In the genomic region with DNA sequence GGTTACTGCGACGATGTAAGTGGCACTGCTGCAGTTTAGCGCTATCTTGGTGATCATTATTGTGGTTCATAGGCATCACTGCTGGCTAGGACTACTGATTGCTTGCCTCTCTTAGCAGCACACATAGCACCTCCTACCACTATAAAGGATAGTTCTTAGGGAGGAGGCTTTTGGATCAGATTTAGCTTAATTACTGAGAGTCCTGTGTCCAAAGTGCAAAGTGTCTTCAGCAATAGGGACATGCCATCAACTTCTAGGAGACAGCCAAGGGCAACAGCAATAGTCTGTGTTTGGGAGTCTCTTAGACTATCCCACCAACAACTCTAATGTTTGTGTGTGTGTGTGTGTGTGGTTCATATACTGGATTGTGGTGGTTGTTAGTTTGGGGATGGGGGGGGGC, we compare ENCODE assay signal across 27 mouse cellular contexts. TPM values are rescaled to one million over a fixed set of nuclear protein-coding genes. Genes with fewer than 3 reads are reported as not detected.
DNase-seq lines count a peak whose midpoint lies in the region; ATAC-seq and TF ChIP-seq lines count a peak whose summit lies in the region.
"Had no signal": no experiment of that assay in that cellular context is flagged by ENCODE, and none has a peak within 500 bp of the region (broad histone marks: within the 10 kb centered on the region; RNA-seq: fewer than 3 reads in every experiment).

No protein-coding gene starts in this region.

- H3K4me3 ChIP-seq in intestine, postnatal 0 days (ENCODE audit: low read depth, low read length), result no peak overlapping the region
- no peak overlapping the region for H3K4me3 ChIP-seq in intestine, embryonic 15.5 days (replicated peaks)
- H3K4me3 ChIP-seq in megakaryocyte, embryonic 14.5 days (replicated peaks), result peak overlapping the region; percentile 81
- no peak overlapping the region for H3K4me3 ChIP-seq in small intestine, adult 2 months (ENCODE audit: low read depth, low read length)
- H3K4me3 ChIP-seq in lung, postnatal 0 days (ENCODE audit: low read depth, low read length), result no peak overlapping the region
- H3K4me3 ChIP-seq: embryonic facial prominence, embryonic 10.5 days; embryonic facial prominence, embryonic 12.5 days; forebrain, embryonic 10.5 days; forebrain, embryonic 12.5 days had no signal

- no peaks in the 10 kb centered on the region for H3K36me3 ChIP-seq in intestine, postnatal 0 days (ENCODE audit: control insufficient read depth, insufficient read depth)
- H3K36me3 ChIP-seq in intestine, embryonic 15.5 days, result no peaks in the 10 kb centered on the region
- peaks cover 73% of the 10 kb centered on the region for H3K36me3 ChIP-seq in megakaryocyte, embryonic 14.5 days (replicated peaks; ENCODE audit: low read length)
- no peaks in the 10 kb centered on the region for H3K36me3 ChIP-seq in small intestine, adult 2 months (ENCODE audit: control insufficient read depth, insufficient read depth, low read length)
- no peaks in the 10 kb centered on the region for H3K36me3 ChIP-seq in lung, postnatal 0 days (ENCODE audit: insufficient read depth, low read length)
- H3K36me3 ChIP-seq: embryonic facial prominence, embryonic 12.5 days had no signal

- H3K4me1 ChIP-seq in intestine, postnatal 0 days (replicated peaks; ENCODE audit: control insufficient read depth, insufficient read depth, low read length), result no peaks in the 10 kb centered on the region; the same call in none of the 2 replicates
- 0 out of 2 replicates have a peak, but pooled peaks cover 2% of the 10 kb centered on the region for H3K4me1 ChIP-seq in intestine, embryonic 15.5 days (replicated peaks)
- H3K4me1 ChIP-seq in megakaryocyte, embryonic 14.5 days, result peaks cover 89% of the 10 kb centered on the region
- H3K4me1 ChIP-seq in small intestine, adult 2 months (ENCODE audit: control insufficient read depth, insufficient read depth, insufficient read length, low read length), result peaks cover 7% of the 10 kb centered on the region; the same call in 1 of the 2 replicates
- H3K4me1 ChIP-seq in lung, postnatal 0 days (ENCODE audit: insufficient read depth, low read depth, low read length), result peaks cover 9% of the 10 kb centered on the region; the same call in 1 of the 2 replicates
- H3K4me1 ChIP-seq: embryonic facial prominence, embryonic 10.5 days; embryonic facial prominence, embryonic 12.5 days; forebrain, embryonic 10.5 days had no signal

- TF ChIP-seq CTCF in intestine, postnatal 0 days (IDR thresholded peaks at IDR 0.05; ENCODE audit: low read depth), result no peak
- no peak for TF ChIP-seq CTCF in small intestine, adult 2 months (IDR thresholded peaks at IDR 0.05; ENCODE audit: extremely low read depth, insufficient read length, insufficient replicate concordance, low read depth, low read length)
- no peak for TF ChIP-seq CTCF in lung, postnatal 0 days (IDR thresholded peaks at IDR 0.05)

- TF ChIP-seq EP300 in lung, postnatal 0 days (IDR thresholded peaks at IDR 0.05), result no peak

- no peak for TF ChIP-seq POLR2A in small intestine, adult 2 months (IDR thresholded peaks at IDR 0.05; ENCODE audit: low read depth, low read length)

- no peak overlapping the region for H3K9ac ChIP-seq in intestine, postnatal 0 days (ENCODE audit: low read depth, low read length)
- H3K9ac ChIP-seq in intestine, embryonic 15.5 days, result no peak overlapping the region
- H3K9ac ChIP-seq in lung, postnatal 0 days (replicated peaks; ENCODE audit: low read depth), result no peak overlapping the region
- H3K9ac ChIP-seq: embryonic facial prominence, embryonic 12.5 days; forebrain, embryonic 12.5 days had no signal

- no peak overlapping the region for H3K27ac ChIP-seq in intestine, postnatal 0 days (ENCODE audit: low read depth, low read length)
- H3K27ac ChIP-seq in intestine, embryonic 15.5 days, result no peak overlapping the region
- H3K27ac ChIP-seq in small intestine, adult 2 months (ENCODE audit: insufficient read depth, low read depth, low read length), result peak overlapping the region; percentile 30; the same call in 1 of the 2 replicates
- H3K27ac ChIP-seq in lung, postnatal 0 days (ENCODE audit: low read length), result no peak overlapping the region
- H3K27ac ChIP-seq: embryonic facial prominence, embryonic 10.5 days; embryonic facial prominence, embryonic 12.5 days; forebrain, embryonic 10.5 days; forebrain, embryonic 12.5 days had no signal

- DNase-seq in kidney, adult 9 months, result peak; percentile 55
- no peak for DNase-seq in kidney, postnatal 10 days
- no peak for DNase-seq in lung, postnatal 0 days (ENCODE audit: low spot score)
- DNase-seq: adrenal gland, adult 2 months; adrenal gland, postnatal 10 days; adrenal gland, postnatal 25 days; cerebellum, adult 11-12 months; cerebellum, adult 2 months; cerebellum, adult 9-10 months; cerebellum, postnatal 10 days; cerebellum, postnatal 25 days had no signal

- no peak overlapping the region for H3K4me2 ChIP-seq in intestine, postnatal 0 days (replicated peaks; ENCODE audit: low read depth)
- no peak overlapping the region for H3K4me2 ChIP-seq in intestine, embryonic 15.5 days (replicated peaks)
- no peak overlapping the region for H3K4me2 ChIP-seq in lung, postnatal 0 days (replicated peaks; ENCODE audit: low read depth, low read length)
- H3K4me2 ChIP-seq: embryonic facial prominence, embryonic 12.5 days; forebrain, embryonic 12.5 days had no signal

- H3K9me3 ChIP-seq in intestine, postnatal 0 days (ENCODE audit: control insufficient read depth), result no peaks in the 10 kb centered on the region
- no peaks in the 10 kb centered on the region for H3K9me3 ChIP-seq in intestine, embryonic 15.5 days
- H3K9me3 ChIP-seq in megakaryocyte, embryonic 14.5 days, result no peaks in the 10 kb centered on the region
- H3K9me3 ChIP-seq in lung, postnatal 0 days (ENCODE audit: low read length), result no peaks in the 10 kb centered on the region
- H3K9me3 ChIP-seq: embryonic facial prominence, embryonic 10.5 days; embryonic facial prominence, embryonic 12.5 days; forebrain, embryonic 10.5 days; forebrain, embryonic 12.5 days had no signal

- no peaks in the 10 kb centered on the region for H3K27me3 ChIP-seq in intestine, postnatal 0 days (replicated peaks; ENCODE audit: control insufficient read depth, insufficient read depth, low read length)
- no peaks in the 10 kb centered on the region for H3K27me3 ChIP-seq in intestine, embryonic 15.5 days (replicated peaks)
- no peaks in the 10 kb centered on the region for H3K27me3 ChIP-seq in megakaryocyte, embryonic 14.5 days (replicated peaks)
- no peaks in the 10 kb centered on the region for H3K27me3 ChIP-seq in small intestine, adult 2 months (ENCODE audit: control insufficient read depth, insufficient read depth, low read length)
- H3K27me3 ChIP-seq in lung, postnatal 0 days (replicated peaks; ENCODE audit: insufficient read depth, low read length), result no peaks in the 10 kb centered on the region
- H3K27me3 ChIP-seq: embryonic facial prominence, embryonic 12.5 days; forebrain, embryonic 12.5 days had no signal

- ATAC-seq in intestine, postnatal 0 days, result 0 out of 2 replicates have a peak, but pooled peaks have one; percentile 13
- ATAC-seq in intestine, embryonic 15.5 days, result no peak
- ATAC-seq in megakaryocyte, adult 5-6 weeks (ENCODE audit: poor library complexity, severe bottlenecking), result no peak
- no peak for ATAC-seq in lung, postnatal 0 days
- ATAC-seq: forebrain, embryonic 14.5 days; forebrain, embryonic 16.5 days had no signal

- WGBS in intestine, postnatal 0 days, result 68% methylated on average over 3 of the region's 3 CpGs
- 92% methylated on average over 3 of the region's 3 CpGs for WGBS in intestine, embryonic 15.5 days
- WGBS in small intestine, adult 2 months, result 51% methylated on average over 3 of the region's 3 CpGs
- 95% methylated on average over 3 of the region's 3 CpGs for WGBS in lung, postnatal 0 days

RNA-seq across cellular contexts. Expression of a gene that starts 8.7 kb away (rescaled TPM):
- 9.6 and 10.1 TPM in 2 replicates for polyA plus RNA-seq in intestine, postnatal 0 days (2015; fragmentation: Nextera tagmentation; extraction: Ambion mirVana)
- polyA plus RNA-seq in intestine, embryonic 15.5 days (2015; fragmentation: Nextera tagmentation; extraction: Ambion mirVana), result 11.9 and 12.9 TPM in 2 replicates
- 23.7 and 28.9 TPM in 2 replicates for polyA plus RNA-seq in megakaryocyte, embryonic 14.5 days (2012; ENCODE audit: insufficient read depth, low replicate concordance)
- total RNA-seq in megakaryocyte, adult 5-6 weeks (2015), result 61.0 and 75.2 TPM in 2 replicates
- 70.6 and 73.8 TPM in 2 replicates for total RNA-seq in megakaryocyte, adult 5-6 weeks (2017)
- polyA plus RNA-seq in small intestine, adult 2 months (2012; rRNA removed), result 9.1 and 16.9 TPM in 2 replicates
- polyA plus RNA-seq in lung, postnatal 0 days (2015; fragmentation: Nextera tagmentation; extraction: Ambion mirVana), result 13.4 and 14.1 TPM in 2 replicates

RNA-seq across cellular contexts. Expression of a gene that starts 51.7 kb away (rescaled TPM):
- polyA plus RNA-seq in intestine, postnatal 0 days (2015; fragmentation: Nextera tagmentation; extraction: Ambion mirVana), result not detected in 2 replicates
- not detected in 2 replicates for polyA plus RNA-seq in intestine, embryonic 15.5 days (2015; fragmentation: Nextera tagmentation; extraction: Ambion mirVana)
- polyA plus RNA-seq in megakaryocyte, embryonic 14.5 days (2012; ENCODE audit: insufficient read depth, low replicate concordance), result not detected in 2 replicates
- total RNA-seq in megakaryocyte, adult 5-6 weeks (2015), result not detected in 2 replicates
- 5.1 TPM in 1 of 2 replicates, not detected in the other for total RNA-seq in megakaryocyte, adult 5-6 weeks (2017)
- not detected in 2 replicates for polyA plus RNA-seq in small intestine, adult 2 months (2012; rRNA removed)
- not detected in 2 replicates for polyA plus RNA-seq in lung, postnatal 0 days (2015; fragmentation: Nextera tagmentation; extraction: Ambion mirVana)
- total RNA-seq: adrenal gland, adult 2 months; adrenal gland, postnatal 10 days; adrenal gland, postnatal 25 days; adrenal gland, postnatal 4 days; ES-E14 had no signal
- polyA plus RNA-seq: adrenal gland, adult 2 months; C2C12; cerebellum, adult 2 months; cortical plate, adult 2 months; embryonic facial prominence, embryonic 10.5 days; embryonic facial prominence, embryonic 12.5 days; embryonic facial prominence, embryonic 14.5 days; forebrain, embryonic 10.5 days; forebrain, embryonic 12.5 days; forebrain, embryonic 14.5 days; forebrain, embryonic 16.5 days had no signal

RNA-seq across cellular contexts. Expression of a gene that starts 54.5 kb away (rescaled TPM):
- polyA plus RNA-seq in intestine, postnatal 0 days (2015; fragmentation: Nextera tagmentation; extraction: Ambion mirVana), result 12.4 and 14.7 TPM in 2 replicates
- 12.8 and 13.0 TPM in 2 replicates for polyA plus RNA-seq in intestine, embryonic 15.5 days (2015; fragmentation: Nextera tagmentation; extraction: Ambion mirVana)
- polyA plus RNA-seq in megakaryocyte, embryonic 14.5 days (2012; ENCODE audit: insufficient read depth, low replicate concordance), result 0.80 and 4.6 TPM in 2 replicates
- 33.4 and 38.9 TPM in 2 replicates for total RNA-seq in megakaryocyte, adult 5-6 weeks (2015)
- 56.6 and 64.5 TPM in 2 replicates for total RNA-seq in megakaryocyte, adult 5-6 weeks (2017)
- polyA plus RNA-seq in small intestine, adult 2 months (2012; rRNA removed), result 0.85 and 7.1 TPM in 2 replicates
- 4.2 and 4.6 TPM in 2 replicates for polyA plus RNA-seq in lung, postnatal 0 days (2015; fragmentation: Nextera tagmentation; extraction: Ambion mirVana)
